ENCODE assay signal across 15 mouse cellular contexts in genomic region chr3:140973519-140973918, GRCm38 (mm10).
DNase-seq lines count a peak whose midpoint lies in the region; ATAC-seq lines count a peak whose summit lies in the region.
"Had no signal": no experiment of that assay in that cellular context is flagged by ENCODE, and none has a peak within 500 bp of the region (broad histone marks: within the 10 kb centered on the region; RNA-seq: fewer than 3 reads in every experiment).

No protein-coding gene starts in this region.

- 18% methylated on average over 6 of the region's 6 CpGs for WGBS in heart, embryonic 14.5 days
- WGBS in midbrain, embryonic 14.5 days: 47% methylated on average over 6 of the region's 6 CpGs
- WGBS in midbrain, embryonic 13.5 days: 48% methylated on average over 6 of the region's 6 CpGs
- 51% methylated on average over 6 of the region's 6 CpGs for WGBS in forebrain, embryonic 14.5 days
- 40% methylated on average over 6 of the region's 6 CpGs for WGBS in liver, embryonic 11.5 days

- no peaks in the 10 kb centered on the region for H3K4me1 ChIP-seq in heart, embryonic 14.5 days (ENCODE audit: control insufficient read depth in 2 of 2, insufficient read depth in 2 of 2, low read length in 2 of 2)
- H3K4me1 ChIP-seq in midbrain, embryonic 14.5 days (ENCODE audit: control insufficient read depth, insufficient read depth, low read length): no peaks in the 10 kb centered on the region
- no peaks in the 10 kb centered on the region for H3K4me1 ChIP-seq in midbrain, embryonic 13.5 days (replicated peaks)
- H3K4me1 ChIP-seq in forebrain, embryonic 14.5 days (ENCODE audit: control insufficient read depth, insufficient read depth, low read length): no peaks in the 10 kb centered on the region
- H3K4me1 ChIP-seq in liver, embryonic 11.5 days (replicated peaks; ENCODE audit: control insufficient read depth, insufficient read depth, low read length): no peaks in the 10 kb centered on the region
- H3K4me1 ChIP-seq: embryonic facial prominence, embryonic 15.5 days; intestine, embryonic 15.5 days; kidney, embryonic 15.5 days; liver, embryonic 12.5 days had no signal

- no peak for DNase-seq in heart, postnatal 10 days
- peak; percentile 34 for DNase-seq in midbrain, embryonic 14.5 days
- peak; percentile 45 for DNase-seq in forebrain, embryonic 14.5 days (ENCODE audit: low spot score)
- DNase-seq in retina, postnatal 1 day: peak; percentile 54
- no peak for DNase-seq in liver, embryonic 11.5 days (ENCODE audit: low spot score)
- no peak for DNase-seq in B cell, adult 2 months
- DNase-seq: cerebellum, adult 11 months; left cerebral cortex, postnatal 4 days had no signal

- no peaks in the 10 kb centered on the region for H3K9me3 ChIP-seq in heart, embryonic 14.5 days (ENCODE audit: control insufficient read depth, low read length)
- H3K9me3 ChIP-seq in midbrain, embryonic 14.5 days (ENCODE audit: control insufficient read depth, low read length): no peaks in the 10 kb centered on the region
- no peaks in the 10 kb centered on the region for H3K9me3 ChIP-seq in midbrain, embryonic 13.5 days
- H3K9me3 ChIP-seq in forebrain, embryonic 14.5 days (replicated peaks; ENCODE audit: control insufficient read depth, low read length): no peaks in the 10 kb centered on the region
- H3K9me3 ChIP-seq in liver, embryonic 11.5 days (ENCODE audit: control insufficient read depth, low read length): no peaks in the 10 kb centered on the region
- H3K9me3 ChIP-seq: embryonic facial prominence, embryonic 15.5 days; intestine, embryonic 15.5 days; kidney, embryonic 15.5 days; liver, embryonic 12.5 days had no signal

- peak overlapping the region; percentile 32; the same call in 1 of the 2 replicates for H3K4me2 ChIP-seq in heart, embryonic 14.5 days (ENCODE audit: low read length)
- H3K4me2 ChIP-seq in midbrain, embryonic 14.5 days (ENCODE audit: low read length): no peak overlapping the region
- no peak overlapping the region for H3K4me2 ChIP-seq in midbrain, embryonic 13.5 days (replicated peaks)
- H3K4me2 ChIP-seq in forebrain, embryonic 14.5 days (ENCODE audit: low read length): no peak overlapping the region
- no peak overlapping the region for H3K4me2 ChIP-seq in liver, embryonic 11.5 days
- H3K4me2 ChIP-seq: embryonic facial prominence, embryonic 15.5 days; intestine, embryonic 15.5 days; kidney, embryonic 15.5 days; liver, embryonic 12.5 days had no signal

- ATAC-seq in heart, embryonic 14.5 days (ENCODE audit: insufficient number of reproducible peaks, insufficient read depth, low FRiP score, low read depth): no peak
- no peak for ATAC-seq in midbrain, embryonic 14.5 days (ENCODE audit: low FRiP score, low TSS enrichment)
- no peak; the same call in 1 of the 2 replicates for ATAC-seq in midbrain, embryonic 13.5 days
- ATAC-seq in forebrain, embryonic 14.5 days: peak; percentile 42
- no peak for ATAC-seq in liver, embryonic 11.5 days (replicated peaks; ENCODE audit: low FRiP score)
- ATAC-seq: intestine, embryonic 15.5 days; liver, embryonic 12.5 days; lung, postnatal 0 days had no signal

- H3K36me3 ChIP-seq in heart, embryonic 14.5 days (ENCODE audit: control insufficient read depth, insufficient read depth, low read length): no peaks in the 10 kb centered on the region
- no peaks in the 10 kb centered on the region for H3K36me3 ChIP-seq in midbrain, embryonic 14.5 days (ENCODE audit: control insufficient read depth, insufficient read depth, low read length)
- H3K36me3 ChIP-seq in midbrain, embryonic 13.5 days: no peaks in the 10 kb centered on the region
- no peaks in the 10 kb centered on the region for H3K36me3 ChIP-seq in forebrain, embryonic 14.5 days (ENCODE audit: control insufficient read depth, insufficient read depth, low read length)
- no peaks in the 10 kb centered on the region for H3K36me3 ChIP-seq in liver, embryonic 11.5 days (ENCODE audit: control insufficient read depth, insufficient read depth, low read length)
- H3K36me3 ChIP-seq: embryonic facial prominence, embryonic 15.5 days; intestine, embryonic 15.5 days; kidney, embryonic 15.5 days; liver, embryonic 12.5 days had no signal

- H3K4me3 ChIP-seq in heart, embryonic 14.5 days (ENCODE audit: control insufficient read depth in 1 of 2, insufficient read depth in 1 of 2, low read depth in 1 of 2, low read length in 2 of 2): no peak overlapping the region
- H3K4me3 ChIP-seq in midbrain, embryonic 14.5 days (replicated peaks; ENCODE audit: low read depth, low read length): no peak overlapping the region
- no peak overlapping the region for H3K4me3 ChIP-seq in midbrain, embryonic 13.5 days (replicated peaks)
- H3K4me3 ChIP-seq in forebrain, embryonic 14.5 days (ENCODE audit: low read depth, low read length): no peak overlapping the region
- no peak overlapping the region for H3K4me3 ChIP-seq in liver, embryonic 11.5 days (ENCODE audit: low read depth, low read length)
- H3K4me3 ChIP-seq: embryonic facial prominence, embryonic 15.5 days; intestine, embryonic 15.5 days; kidney, embryonic 15.5 days; liver, embryonic 12.5 days had no signal

- intact Hi-C loops in heart, postnatal 10 days (cut with DNase I): no loop called here

- no peak overlapping the region for H3K27ac ChIP-seq in heart, embryonic 14.5 days (replicated peaks in 1 of 2; ENCODE audit: control insufficient read depth in 1 of 2, insufficient read depth in 1 of 2, low read depth in 2 of 2, low read length in 2 of 2)
- H3K27ac ChIP-seq in midbrain, embryonic 14.5 days (replicated peaks; ENCODE audit: low read depth, low read length): no peak overlapping the region
- H3K27ac ChIP-seq in midbrain, embryonic 13.5 days: no peak overlapping the region
- H3K27ac ChIP-seq in forebrain, embryonic 14.5 days (ENCODE audit: low read depth, low read length): no peak overlapping the region
- H3K27ac ChIP-seq in liver, embryonic 11.5 days (ENCODE audit: low read depth, low read length): no peak overlapping the region
- H3K27ac ChIP-seq: embryonic facial prominence, embryonic 15.5 days; intestine, embryonic 15.5 days; kidney, embryonic 15.5 days; liver, embryonic 12.5 days had no signal

- H3K27me3 ChIP-seq in heart, embryonic 14.5 days (ENCODE audit: control insufficient read depth, insufficient read depth, low read length): no peaks in the 10 kb centered on the region
- H3K27me3 ChIP-seq in midbrain, embryonic 14.5 days (ENCODE audit: control insufficient read depth, insufficient read depth, low read length): no peaks in the 10 kb centered on the region
- no peaks in the 10 kb centered on the region for H3K27me3 ChIP-seq in midbrain, embryonic 13.5 days
- no peaks in the 10 kb centered on the region for H3K27me3 ChIP-seq in forebrain, embryonic 14.5 days (replicated peaks; ENCODE audit: control insufficient read depth, insufficient read depth, low read length)
- no peaks in the 10 kb centered on the region for H3K27me3 ChIP-seq in liver, embryonic 11.5 days (replicated peaks; ENCODE audit: control insufficient read depth, insufficient read depth, low read length)
- H3K27me3 ChIP-seq: embryonic facial prominence, embryonic 15.5 days; intestine, embryonic 15.5 days; kidney, embryonic 15.5 days; liver, embryonic 12.5 days had no signal

- H3K9ac ChIP-seq in heart, embryonic 14.5 days (ENCODE audit: low read length): no peak overlapping the region
- no peak overlapping the region for H3K9ac ChIP-seq in midbrain, embryonic 14.5 days (replicated peaks; ENCODE audit: low read length)
- H3K9ac ChIP-seq in midbrain, embryonic 13.5 days (replicated peaks): no peak overlapping the region
- H3K9ac ChIP-seq in forebrain, embryonic 14.5 days (ENCODE audit: low read length): no peak overlapping the region
- no peak overlapping the region for H3K9ac ChIP-seq in liver, embryonic 11.5 days (ENCODE audit: low read depth, low read length)
- H3K9ac ChIP-seq: embryonic facial prominence, embryonic 15.5 days; intestine, embryonic 15.5 days; kidney, embryonic 15.5 days; liver, embryonic 12.5 days had no signal

Comparison
In these comparisons a context has a peak if more than half of its experiments do, and no peak if none do; other contexts are left out.
1. DNase-seq: peak in midbrain, embryonic 14.5 days (single experiment), forebrain, embryonic 14.5 days (single experiment) and retina, postnatal 1 day (single experiment); none in heart, postnatal 10 days (0 of 2), liver, embryonic 11.5 days (single experiment) and B cell, adult 2 months (0 of 2).